Mouse (Mus musculus) lung, embryonic 16.5 days (tissue): ENCODE data around the gene Anp32e. TPM values are rescaled to one million over a fixed set of nuclear protein-coding genes. Genes with fewer than 3 reads are reported as not detected.
"Not testable (repeated sequence)": the region's sequence is repeated elsewhere in the genome, so short reads cannot be mapped to it uniquely, and the experiment has no call there.

ENCODE experiments used
- ATAC-seq: fragments of 200-750 bp; cut with Nextera tagmentation; 2 replicates; pipeline ENCODE4 v1.8.0; 2017; ENCODE audit warnings: low read depth, mild to moderate bottlenecking, moderate library complexity
- H3K27ac ChIP-seq: fragments of 300-500 bp; sonication (generic); 2 replicates; pipeline ENCODE4 v1.5.1; 2014; ENCODE audit warnings: mild to moderate bottlenecking, control low read depth, low read length
- H3K27me3 ChIP-seq: fragments of 300-500 bp; sonication (generic); 2 replicates; pipeline ENCODE4 v1.6.1; 2014; ENCODE audit warnings: low read depth, low read length, mixed read lengths; ENCODE audit not compliant: control insufficient read depth, insufficient read depth
- H3K36me3 ChIP-seq: fragments of 300-500 bp; sonication (generic); 2 replicates; pipeline ENCODE4 v1.6.1; 2014; ENCODE audit warnings: low read length; ENCODE audit not compliant: control insufficient read depth, insufficient read depth
- H3K4me1 ChIP-seq: fragments of 300-500 bp; sonication (generic); replicated peaks from 2 replicates; pipeline ENCODE4 v1.6.1; 2014; ENCODE audit warnings: low read length, mixed read lengths; ENCODE audit not compliant: control insufficient read depth, insufficient read depth
- H3K4me2 ChIP-seq: fragments of 300-500 bp; sonication (generic); 2 replicates; pipeline ENCODE4 v1.6.1; 2014; ENCODE audit warnings: low read depth, low read length, control low read depth
- H3K4me3 ChIP-seq: fragments of 300-500 bp; sonication (generic); 2 replicates; pipeline ENCODE4 v1.5.1; 2014; ENCODE audit warnings: mild to moderate bottlenecking, low read length, control low read depth
- H3K9ac ChIP-seq: fragments of 300-500 bp; sonication (generic); 2 replicates; pipeline ENCODE4 v1.6.1; 2014; ENCODE audit warnings: low read length, control low read depth
- H3K9me3 ChIP-seq: fragments of 300-500 bp; sonication (generic); 2 replicates; pipeline ENCODE4 v1.6.1; 2016; ENCODE audit warnings: low read length; ENCODE audit not compliant: control insufficient read depth
- WGBS: fragments of 180-500 bp; shearing (Covaris S2); extraction: QIAGEN DNeasy Blood & Tissue Kit; methylation state at CpG from one replicate; pipeline ENCODE4 v1.1.7; 2014; 5-methylcytosine and 5-hydroxymethylcytosine counted together
- polyA plus RNA-seq: library from polyadenylated mRNA; unstranded; fragments of >200 nt; fragmentation: Nextera tagmentation; extraction: Ambion mirVana; gene quantifications from 2 replicates; pipeline ENCODE4 v1.2.1, GENCODE M21; 2015

Anp32e gene
- polyA plus RNA-seq, 1 experiment from 2014 or later: 230 TPM

DNA sequence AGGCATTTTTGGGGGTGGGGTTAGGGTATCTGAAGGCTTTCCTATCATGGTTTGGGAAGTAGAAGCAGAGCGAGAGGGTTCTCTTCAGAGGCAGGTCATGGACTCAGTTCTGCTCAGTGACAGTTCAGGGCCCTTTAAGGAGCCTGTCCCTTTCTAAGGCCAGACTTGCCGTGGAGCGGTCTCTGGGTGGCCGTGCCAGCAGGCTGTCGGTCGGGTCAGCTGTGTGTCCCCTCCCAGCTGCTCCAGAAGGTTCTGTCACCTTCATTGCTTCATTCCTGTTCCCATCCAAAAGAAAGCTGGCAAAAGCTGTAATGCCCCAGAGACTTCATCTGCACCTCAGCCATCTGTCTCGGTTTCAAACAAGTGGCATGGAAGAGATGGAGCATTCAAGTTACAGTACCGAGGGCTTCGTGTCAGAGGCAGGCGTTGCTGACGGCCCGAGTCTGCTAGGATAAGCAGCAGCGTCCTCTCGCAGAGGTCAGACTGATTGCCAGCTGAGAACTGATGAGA is 16.7 kb downstream of the Anp32e start:
- Histone ChIP-seq H3K9ac (no peak overlapping the region), H3K27ac (no peak overlapping the region), H3K4me1 (no peaks in the 10 kb centered on the region), H3K36me3 (peaks cover 34% of the 10 kb centered on the region), H3K27me3 (no peaks in the 10 kb centered on the region), H3K9me3 (no peaks in the 10 kb centered on the region), H3K4me2 (no peak overlapping the region), H3K4me3 (no peak overlapping the region)
- WGBS: 61% methylated on average over 14 of the region's 14 CpGs
- ATAC-seq: no peak

- H3K36me3 ChIP-seq: peaks cover 18% of the 10 kb centered on the region
- H3K4me1 ChIP-seq: no peaks in the 10 kb centered on the region
- no peak for ATAC-seq
Measured at GRCm38 (mm10) chr3:95948325-95948724, 19.3 kb downstream of the Anp32e start.

GRCm38 (mm10) chr3:95950763-95951551 is 21.9 kb downstream of the Anp32e start:
- peak overlapping the region; percentile 77 for H3K9ac ChIP-seq
- WGBS: 2% methylated on average over 44 of the region's 49 CpGs
- ATAC-seq: peak; percentile 95

More at GRCm38 (mm10) chr3:95948325-95948724, 19.3 kb downstream of the Anp32e start:
- Histone ChIP-seq H3K27ac (no peak overlapping the region), H3K9ac (no peak overlapping the region), H3K9me3 (no peaks in the 10 kb centered on the region), H3K4me3 (no peak overlapping the region), H3K27me3 (no peaks in the 10 kb centered on the region), H3K4me2 (no peak overlapping the region)
- WGBS: 90% methylated on average over 5 of the region's 5 CpGs

GRCm38 (mm10) chr3:95951566-95951965 is 22.5 kb downstream of the Anp32e start:
- not testable (repeated sequence) for ATAC-seq, H3K9me3 ChIP-seq, H3K4me1 ChIP-seq, H3K36me3 ChIP-seq, H3K27me3 ChIP-seq
- Histone ChIP-seq H3K4me3 (peak overlapping the region; percentile 59), H3K4me2 (peak overlapping the region; percentile 66), H3K27ac (peak overlapping the region; percentile 95), H3K9ac (peak overlapping the region; percentile 77)
- 67% methylated on average over 12 of the region's 12 CpGs for WGBS

More at GRCm38 (mm10) chr3:95950763-95951551, 21.9 kb downstream of the Anp32e start:
- Histone ChIP-seq H3K9me3 (no peaks in the 10 kb centered on the region), H3K4me2 (peak overlapping the region; percentile 66), H3K4me3 (peak overlapping the region; percentile 59), H3K27ac (peak overlapping the region; percentile 95), H3K36me3 (peaks cover 6% of the 10 kb centered on the region), H3K27me3 (no peaks in the 10 kb centered on the region), H3K4me1 (no peaks in the 10 kb centered on the region)

DNA sequence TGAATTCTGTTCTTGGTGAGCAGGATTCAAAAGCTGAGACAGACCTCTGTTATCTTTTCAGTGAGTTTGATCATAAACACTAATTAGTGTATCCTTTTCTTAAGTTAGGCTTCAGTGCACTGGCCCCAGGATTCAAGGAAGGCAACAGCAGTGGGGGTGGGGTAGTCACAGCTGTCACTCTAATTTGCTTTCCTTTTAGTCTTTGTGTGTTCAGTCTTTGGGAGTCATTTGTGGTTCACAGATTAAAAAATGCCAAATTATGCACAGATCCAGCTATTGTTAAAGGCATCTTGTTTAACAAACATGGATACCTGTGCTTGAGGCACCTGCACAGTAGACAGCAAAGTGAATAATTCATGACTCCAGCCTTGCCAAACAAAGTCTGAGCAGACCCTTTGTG is 24.0 kb downstream of the Anp32e start:
- H3K27ac ChIP-seq: no peak overlapping the region
- H3K4me2 ChIP-seq: no peak overlapping the region
- peaks cover 5% of the 10 kb centered on the region for H3K4me1 ChIP-seq
- no peaks in the 10 kb centered on the region for H3K9me3 ChIP-seq
- no peak overlapping the region for H3K9ac ChIP-seq
- H3K27me3 ChIP-seq: no peaks in the 10 kb centered on the region
- H3K36me3 ChIP-seq: 0 out of 2 replicates have a peak, but pooled peaks cover 2% of the 10 kb centered on the region
- no peak for ATAC-seq
- no peak overlapping the region for H3K4me3 ChIP-seq

- Histone ChIP-seq H3K36me3 (no peaks in the 10 kb centered on the region), H3K27me3 (no peaks in the 10 kb centered on the region), H3K27ac (no peak overlapping the region), H3K4me1 (peaks cover 7% of the 10 kb centered on the region), H3K4me2 (no peak overlapping the region), H3K9me3 (no peaks in the 10 kb centered on the region), H3K9ac (no peak overlapping the region), H3K4me3 (no peak overlapping the region)
- WGBS: 73% methylated on average over 3 of the region's 3 CpGs
- ATAC-seq: no peak
Measured at GRCm38 (mm10) chr3:95953522-95953921, 24.5 kb downstream of the Anp32e start.

- 85% methylated on average over 12 of the region's 12 CpGs for WGBS
- ATAC-seq, H3K4me1 ChIP-seq, H3K9ac ChIP-seq, H3K27ac ChIP-seq, H3K27me3 ChIP-seq, H3K36me3 ChIP-seq, H3K4me2 ChIP-seq, H3K4me3 ChIP-seq, H3K9me3 ChIP-seq: not testable (repeated sequence)
Measured at GRCm38 (mm10) chr3:95954648-95955173, 25.7 kb downstream of the Anp32e start.

- H3K4me3 ChIP-seq: no peak overlapping the region
- ATAC-seq: no peak
- H3K9me3 ChIP-seq: peaks cover 3% of the 10 kb centered on the region; the same call in 1 of the 2 replicates
- no peak overlapping the region for H3K9ac ChIP-seq
- H3K27ac ChIP-seq: no peak overlapping the region
- H3K4me1 ChIP-seq: peaks cover 7% of the 10 kb centered on the region
- no peak overlapping the region for H3K4me2 ChIP-seq
- no peaks in the 10 kb centered on the region for H3K27me3 ChIP-seq
- no peaks in the 10 kb centered on the region for H3K36me3 ChIP-seq
- 89% methylated on average over 5 of the region's 5 CpGs for WGBS
Measured at GRCm38 (mm10) chr3:95955318-95955717, 26.3 kb downstream of the Anp32e start.

DNA sequence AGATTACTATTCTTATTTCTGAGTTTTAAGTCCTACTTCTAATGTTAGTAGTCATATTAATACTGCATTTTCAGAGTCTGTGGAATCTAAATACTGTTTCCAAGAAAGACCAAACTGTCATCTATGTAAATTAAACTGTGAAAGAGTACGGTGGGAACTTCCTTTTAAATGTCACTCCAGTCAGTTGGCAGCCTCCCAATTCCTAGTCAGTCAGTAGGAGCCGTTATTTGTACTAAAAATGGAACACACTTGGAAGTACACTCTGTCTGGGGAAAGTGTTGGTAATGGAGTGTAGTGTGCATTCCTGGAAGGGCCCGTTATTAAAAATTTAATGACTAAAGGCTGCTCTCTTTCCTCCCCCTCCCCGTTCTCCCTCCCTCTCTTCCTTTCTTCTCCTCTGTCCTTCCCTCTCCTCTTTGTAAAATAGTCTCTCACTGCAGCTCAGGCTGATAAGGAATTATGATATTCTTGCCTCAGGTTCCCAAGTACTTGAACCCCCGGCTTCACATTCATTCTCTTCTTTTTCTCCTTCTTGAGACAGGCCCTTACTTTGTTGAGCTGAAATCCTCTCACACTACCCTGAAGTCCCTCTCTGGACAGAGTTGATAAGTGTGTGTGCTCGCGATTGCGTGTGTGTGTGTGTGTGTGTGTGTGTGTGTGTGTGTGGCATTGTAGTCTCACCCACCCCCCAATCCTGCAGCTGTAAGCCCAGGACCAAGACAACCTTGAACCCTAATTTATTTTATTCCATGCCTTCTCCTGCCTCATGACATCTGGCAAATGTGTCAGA is 28.5 kb downstream of the Anp32e start:
- Histone ChIP-seq H3K27me3 (no peaks in the 10 kb centered on the region), H3K36me3 (no peaks in the 10 kb centered on the region), H3K27ac (peak overlapping the region; percentile 85), H3K9me3 (peaks cover 3% of the 10 kb centered on the region; the same call in 1 of the 2 replicates), H3K9ac (no peak overlapping the region), H3K4me2 (no peak overlapping the region), H3K4me3 (no peak overlapping the region), H3K4me1 (peaks cover 7% of the 10 kb centered on the region)
- WGBS: 21% methylated on average over 8 of the region's 8 CpGs
- peak; percentile 90 for ATAC-seq
